Mouse (Mus musculus): ENCODE data around the gene Patj.

- TF ChIP-seq CTCF (conservative IDR thresholded peaks at IDR 0.05; ENCODE audit: low read length), result no peak
- no peak for TF ChIP-seq NANOG (IDR thresholded peaks at IDR 0.05; ENCODE audit: borderline replicate concordance, low read length)
- TF ChIP-seq POU5F1 (IDR thresholded peaks at IDR 0.05; ENCODE audit: borderline replicate concordance, low read length), result no peak
Observed at GRCm38 (mm10) chr4:98733660-98734059, 338.1 kb downstream of the Patj start.

All from E14TG2a.4 (cell line).